Mouse (Mus musculus) midbrain, embryonic 13.5 days (tissue): ENCODE measurements around the gene St14. TPM values are rescaled to one million over a fixed set of nuclear protein-coding genes. Genes with fewer than 3 reads are reported as not detected.
"Not testable (repeated sequence)": the region's sequence is repeated elsewhere in the genome, so short reads cannot be mapped to it uniquely, and the experiment has no call there.

Experiments
- ATAC-seq: fragments of 200-750 bp; cut with Nextera tagmentation; 2 replicates; pipeline ENCODE4 v1.8.0; 2017; ENCODE audit warnings: mild to moderate bottlenecking, moderate TSS enrichment, moderate library complexity
- H3K27ac ChIP-seq: fragments of 300-500 bp; sonication (generic); 2 replicates; pipeline ENCODE4 v1.5.1; 2015; ENCODE audit warnings: inconsistent platforms, mild to moderate bottlenecking, moderate library complexity
- H3K27me3 ChIP-seq: fragments of 300-500 bp; sonication (generic); 2 replicates; pipeline ENCODE4 v1.6.1; 2015; ENCODE audit warnings: mild to moderate bottlenecking, inconsistent platforms
- H3K36me3 ChIP-seq: fragments of 300-500 bp; sonication (generic); 2 replicates; pipeline ENCODE4 v1.6.1; 2015; ENCODE audit warnings: mild to moderate bottlenecking, inconsistent platforms
- H3K4me1 ChIP-seq: fragments of 300-500 bp; sonication (generic); replicated peaks from 2 replicates; pipeline ENCODE4 v1.6.1; 2015; ENCODE audit warnings: inconsistent platforms
- H3K4me2 ChIP-seq: fragments of 300-500 bp; sonication (generic); replicated peaks from 2 replicates; pipeline ENCODE4 v1.6.1; 2015; ENCODE audit warnings: moderate library complexity, mild to moderate bottlenecking, inconsistent platforms
- H3K4me3 ChIP-seq: fragments of 300-500 bp; sonication (generic); replicated peaks from 2 replicates; pipeline ENCODE4 v1.5.1; 2015; ENCODE audit warnings: mild to moderate bottlenecking, inconsistent platforms
- H3K9ac ChIP-seq: fragments of 300-500 bp; sonication (generic); replicated peaks from 2 replicates; pipeline ENCODE4 v1.6.1; 2015; ENCODE audit warnings: mild to moderate bottlenecking, inconsistent platforms
- H3K9me3 ChIP-seq: fragments of 300-500 bp; sonication (generic); 2 replicates; pipeline ENCODE4 v1.6.1; 2016; ENCODE audit warnings: mild to moderate bottlenecking, inconsistent platforms
- WGBS: fragments of 180-500 bp; shearing (Covaris S2); methylation state at CpG from one replicate; pipeline ENCODE4 v1.1.7; 2015; 5-methylcytosine and 5-hydroxymethylcytosine counted together
- polyA plus RNA-seq: library from polyadenylated mRNA; unstranded; fragments of >200 nt; fragmentation: Nextera tagmentation; extraction: Ambion mirVana; gene quantifications from 2 replicates; pipeline ENCODE4 v1.2.1, GENCODE M21; 2015

The St14 gene
- polyA plus RNA-seq, 1 experiment from 2014 or later, result 0.57 TPM

GRCm38 (mm10) chr9:31080726-31081125 lies 50.9 kb downstream of the St14 start:
- Histone ChIP-seq H3K27ac (no peak overlapping the region), H3K9me3 (no peaks in the 10 kb centered on the region), H3K4me2 (no peak overlapping the region), H3K4me1 (peaks cover 5% of the 10 kb centered on the region; the same call in 1 of the 2 replicates), H3K27me3 (0 out of 2 replicates have a peak, but pooled peaks cover 5% of the 10 kb centered on the region), H3K4me3 (no peak overlapping the region), H3K36me3 (no peaks in the 10 kb centered on the region), H3K9ac (no peak overlapping the region)
- ATAC-seq, result no peak
- WGBS, result 80% methylated on average over 6 of the region's 6 CpGs

- 89% methylated on average over 10 of the region's 10 CpGs for WGBS
Measured at GRCm38 (mm10) chr9:31074836-31075235, 56.8 kb downstream of the St14 start.

GRCm38 (mm10) chr9:31073797-31074196 lies 57.9 kb downstream of the St14 start:
- ATAC-seq, result no peak
- Histone ChIP-seq H3K27ac (no peak overlapping the region), H3K27me3 (no peaks in the 10 kb centered on the region), H3K4me1 (no peaks in the 10 kb centered on the region), H3K9me3 (no peaks in the 10 kb centered on the region), H3K4me3 (no peak overlapping the region), H3K9ac (no peak overlapping the region), H3K36me3 (peaks cover 4% of the 10 kb centered on the region; the same call in 1 of the 2 replicates), H3K4me2 (no peak overlapping the region)
- 77% methylated on average over 7 of the region's 7 CpGs for WGBS

More at GRCm38 (mm10) chr9:31074836-31075235, 56.8 kb downstream of the St14 start:
- Histone ChIP-seq H3K36me3 (no peaks in the 10 kb centered on the region), H3K9me3 (no peaks in the 10 kb centered on the region), H3K27ac (no peak overlapping the region), H3K9ac (no peak overlapping the region), H3K4me2 (no peak overlapping the region), H3K4me3 (no peak overlapping the region), H3K4me1 (no peaks in the 10 kb centered on the region), H3K27me3 (no peaks in the 10 kb centered on the region)
- no peak for ATAC-seq

GRCm38 (mm10) chr9:31072256-31072655 lies 59.4 kb downstream of the St14 start:
- no peak for ATAC-seq
- no peak overlapping the region for H3K4me2 ChIP-seq
- no peaks in the 10 kb centered on the region for H3K4me1 ChIP-seq
- H3K9me3 ChIP-seq, result no peaks in the 10 kb centered on the region
- H3K27me3 ChIP-seq, result no peaks in the 10 kb centered on the region
- H3K36me3 ChIP-seq, result peaks cover 8% of the 10 kb centered on the region
- 92% methylated on average over 5 of the region's 5 CpGs for WGBS
- no peak overlapping the region for H3K27ac ChIP-seq
- no peak overlapping the region for H3K4me3 ChIP-seq
- no peak overlapping the region for H3K9ac ChIP-seq

GRCm38 (mm10) chr9:31070706-31071105 lies 60.9 kb downstream of the St14 start:
- ATAC-seq, result no peak
- 95% methylated on average over 8 of the region's 8 CpGs for WGBS

GRCm38 (mm10) chr9:31058723-31059122 lies 72.9 kb downstream of the St14 start:
- ATAC-seq, result no peak
- no peak overlapping the region for H3K9ac ChIP-seq
- 87% methylated on average over 2 of the region's 2 CpGs for WGBS

More at GRCm38 (mm10) chr9:31070706-31071105, 60.9 kb downstream of the St14 start:
- H3K27ac ChIP-seq, result no peak overlapping the region
- no peak overlapping the region for H3K4me2 ChIP-seq
- H3K36me3 ChIP-seq, result peaks cover 19% of the 10 kb centered on the region
- H3K27me3 ChIP-seq, result no peaks in the 10 kb centered on the region
- H3K4me1 ChIP-seq, result no peaks in the 10 kb centered on the region
- H3K9me3 ChIP-seq, result no peaks in the 10 kb centered on the region
- no peak overlapping the region for H3K4me3 ChIP-seq
- no peak overlapping the region for H3K9ac ChIP-seq

GRCm38 (mm10) chr9:31051509-31051908 lies 80.1 kb downstream of the St14 start:
- H3K27ac ChIP-seq, ATAC-seq, H3K4me1 ChIP-seq, H3K27me3 ChIP-seq, H3K4me2 ChIP-seq, H3K4me3 ChIP-seq, H3K9ac ChIP-seq, H3K9me3 ChIP-seq, H3K36me3 ChIP-seq: not testable (repeated sequence)
- 92% methylated on average over 6 of the region's 6 CpGs for WGBS

More at GRCm38 (mm10) chr9:31058723-31059122, 72.9 kb downstream of the St14 start:
- H3K4me3 ChIP-seq, result no peak overlapping the region
- H3K9me3 ChIP-seq, result no peaks in the 10 kb centered on the region
- no peak overlapping the region for H3K4me2 ChIP-seq
- no peak overlapping the region for H3K27ac ChIP-seq
- H3K4me1 ChIP-seq, result no peaks in the 10 kb centered on the region
- H3K36me3 ChIP-seq, result peaks cover 26% of the 10 kb centered on the region
- H3K27me3 ChIP-seq, result no peaks in the 10 kb centered on the region

GRCm38 (mm10) chr9:31050208-31050607 lies 81.4 kb downstream of the St14 start:
- Histone ChIP-seq H3K4me2 (no peak overlapping the region), H3K9ac (no peak overlapping the region), H3K9me3 (no peaks in the 10 kb centered on the region), H3K4me1 (no peaks in the 10 kb centered on the region), H3K4me3 (no peak overlapping the region), H3K36me3 (peaks cover 6% of the 10 kb centered on the region; the same call in 1 of the 2 replicates), H3K27me3 (no peaks in the 10 kb centered on the region), H3K27ac (no peak overlapping the region)
- ATAC-seq, result no peak
- 98% methylated on average over 5 of the region's 5 CpGs for WGBS

Other genes starting within 250 kb of the St14 start
- gene Adamts15, start 209.4 kb downstream of the St14 start, polyA plus RNA-seq, result 2.9 and 3.2 TPM in 2 replicates
- gene Adamts8, start 189.3 kb downstream of the St14 start, polyA plus RNA-seq, result 0.66 and 0.96 TPM in 2 replicates
- gene Zbtb44, start 101.2 kb downstream of the St14 start, polyA plus RNA-seq, result 4.4 and 5.5 TPM in 2 replicates
- gene Aplp2, start 80.0 kb upstream of the St14 start, polyA plus RNA-seq, result 233 and 270 TPM in 2 replicates
- gene Prdm10, start 148.7 kb upstream of the St14 start, polyA plus RNA-seq, result 9.1 and 9.5 TPM in 2 replicates